Mouse (Mus musculus) stomach, postnatal 0 days (tissue): ENCODE measurements around the gene Dtl. TPM values are rescaled to one million over a fixed set of nuclear protein-coding genes. Genes with fewer than 3 reads are reported as not detected.

Source experiments
- ATAC-seq: fragments of 200-750 bp; cut with Nextera tagmentation; 2 replicates; pipeline ENCODE4 v1.8.0; 2017; ENCODE audit not compliant: low FRiP score, low TSS enrichment
- DNase-seq: peaks from one replicate; pipeline ENCODE4 v3.0.0-alpha.2; 2016; ENCODE audit warnings: low spot score
- H3K27ac ChIP-seq: fragments of 300-500 bp; sonication (generic); replicated peaks from 2 replicates; pipeline ENCODE4 v1.5.1; 2014; ENCODE audit warnings: mild to moderate bottlenecking, control low read depth
- H3K27me3 ChIP-seq: fragments of 300-500 bp; sonication (generic); 2 replicates; pipeline ENCODE4 v1.6.1; 2014; ENCODE audit warnings: low read length; ENCODE audit not compliant: control insufficient read depth, insufficient read depth
- H3K36me3 ChIP-seq: fragments of 300-500 bp; sonication (generic); 2 replicates; pipeline ENCODE4 v1.6.1; 2014; ENCODE audit warnings: low read length, mixed read lengths; ENCODE audit not compliant: control insufficient read depth, insufficient read depth
- H3K4me1 ChIP-seq: fragments of 300-500 bp; sonication (generic); replicated peaks from 2 replicates; pipeline ENCODE4 v1.6.1; 2014; ENCODE audit warnings: antibody characterized with exemption; ENCODE audit not compliant: control insufficient read depth, insufficient read depth
- H3K4me2 ChIP-seq: fragments of 300-500 bp; sonication (generic); replicated peaks from 2 replicates; pipeline ENCODE4 v1.6.1; 2014; ENCODE audit warnings: low read depth, mild to moderate bottlenecking, control low read depth, moderate library complexity
- H3K4me3 ChIP-seq: fragments of 300-500 bp; sonication (generic); 2 replicates; pipeline ENCODE4 v1.5.1; 2014; ENCODE audit warnings: low read depth, low read length, control low read depth
- H3K9ac ChIP-seq: fragments of 300-500 bp; sonication (generic); 2 replicates; pipeline ENCODE4 v1.6.1; 2014; ENCODE audit warnings: mild to moderate bottlenecking, low read length, control low read depth, mixed read lengths
- H3K9me3 ChIP-seq: fragments of 300-500 bp; sonication (generic); 2 replicates; pipeline ENCODE4 v1.6.1; 2016; ENCODE audit warnings: low read length; ENCODE audit not compliant: control insufficient read depth
- CTCF ChIP-seq: IDR thresholded peaks from 2 replicates; pipeline ENCODE4 v1.5.1; 2016; ENCODE audit warnings: antibody characterized with exemption, low read depth, mild to moderate bottlenecking, moderate library complexity
- EP300 ChIP-seq: optimal IDR thresholded peaks from 2 replicates; pipeline ENCODE3; 2016; ENCODE audit warnings: antibody characterized with exemption
- WGBS: fragments of 180-500 bp; shearing (Covaris S2); extraction: QIAGEN DNeasy Blood & Tissue Kit; methylation state at CpG from one replicate; pipeline ENCODE4 v1.1.7; 2014; 5-methylcytosine and 5-hydroxymethylcytosine counted together
- polyA plus RNA-seq: library from polyadenylated mRNA; unstranded; fragments of >200 nt; fragmentation: Nextera tagmentation; extraction: Ambion mirVana; gene quantifications from 2 replicates; pipeline ENCODE4 v1.2.1, GENCODE M21; 2015

The Dtl gene
- polyA plus RNA-seq, 1 experiment from 2014 or later = 7.5 TPM

- Histone ChIP-seq H3K4me3 (no peak overlapping the region), H3K4me1 (no peaks in the 10 kb centered on the region), H3K27me3 (no peaks in the 10 kb centered on the region), H3K4me2 (no peak overlapping the region), H3K36me3 (no peaks in the 10 kb centered on the region), H3K9me3 (no peaks in the 10 kb centered on the region), H3K27ac (no peak overlapping the region), H3K9ac (no peak overlapping the region)
- DNase-seq (no peak), ATAC-seq (no peak)
- 54% methylated on average over 6 of the region's 6 CpGs for WGBS
- TF ChIP-seq EP300 = no peak
- peak; percentile 88 for TF ChIP-seq CTCF
Observed at GRCm38 (mm10) chr1:191562823-191563365, 12.4 kb downstream of the Dtl start.

- H3K36me3 ChIP-seq = no peaks in the 10 kb centered on the region
- ATAC-seq = no peak
Observed at GRCm38 (mm10) chr1:191559779-191560178, 15.6 kb downstream of the Dtl start.

GRCm38 (mm10) chr1:191557109-191557508 lies 18.2 kb downstream of the Dtl start:
- no peak for ATAC-seq
- TF ChIP-seq CTCF (no peak), EP300 (peak; percentile 21)
- Histone ChIP-seq H3K4me2 (no peak overlapping the region), H3K9me3 (no peaks in the 10 kb centered on the region), H3K9ac (no peak overlapping the region), H3K27me3 (no peaks in the 10 kb centered on the region), H3K27ac (no peak overlapping the region), H3K4me3 (no peak overlapping the region), H3K36me3 (no peaks in the 10 kb centered on the region), H3K4me1 (no peaks in the 10 kb centered on the region)
- DNase-seq = no peak
- WGBS = 57% methylated on average over 8 of the region's 8 CpGs

More at GRCm38 (mm10) chr1:191559779-191560178, 15.6 kb downstream of the Dtl start:
- no peak overlapping the region for H3K27ac ChIP-seq
- H3K27me3 ChIP-seq = no peaks in the 10 kb centered on the region
- H3K9me3 ChIP-seq = no peaks in the 10 kb centered on the region
- H3K9ac ChIP-seq = no peak overlapping the region
- WGBS = 79% methylated on average over 5 of the region's 5 CpGs
- no peak overlapping the region for H3K4me3 ChIP-seq
- TF ChIP-seq CTCF (no peak), EP300 (no peak)
- DNase-seq = no peak
- no peak overlapping the region for H3K4me2 ChIP-seq
- H3K4me1 ChIP-seq = no peaks in the 10 kb centered on the region

- 86% methylated on average over 4 of the region's 4 CpGs for WGBS
- Histone ChIP-seq H3K27me3 (no peaks in the 10 kb centered on the region), H3K27ac (no peak overlapping the region), H3K4me1 (no peaks in the 10 kb centered on the region), H3K4me2 (no peak overlapping the region), H3K9ac (no peak overlapping the region), H3K4me3 (no peak overlapping the region), H3K9me3 (no peaks in the 10 kb centered on the region), H3K36me3 (no peaks in the 10 kb centered on the region)
- DNase-seq (no peak), ATAC-seq (no peak)
- no peak for TF ChIP-seq EP300
- TF ChIP-seq CTCF = no peak
Observed at GRCm38 (mm10) chr1:191550786-191551185, 24.6 kb downstream of the Dtl start.

- H3K27ac ChIP-seq = no peak overlapping the region
- 73% methylated on average over 3 of the region's 3 CpGs for WGBS
- no peaks in the 10 kb centered on the region for H3K9me3 ChIP-seq
- no peak for DNase-seq
- H3K4me3 ChIP-seq = no peak overlapping the region
- no peak for TF ChIP-seq EP300
- no peak for TF ChIP-seq CTCF
- no peak overlapping the region for H3K4me2 ChIP-seq
- no peaks in the 10 kb centered on the region for H3K4me1 ChIP-seq
- no peak for ATAC-seq
- H3K9ac ChIP-seq = no peak overlapping the region
- H3K36me3 ChIP-seq = 0 out of 2 replicates have a peak, but pooled peaks cover 3% of the 10 kb centered on the region
- no peaks in the 10 kb centered on the region for H3K27me3 ChIP-seq
Observed at GRCm38 (mm10) chr1:191543747-191544146, 31.6 kb downstream of the Dtl start.

GRCm38 (mm10) chr1:191541619-191542018 lies 33.7 kb downstream of the Dtl start:
- Histone ChIP-seq H3K27me3 (no peaks in the 10 kb centered on the region), H3K4me1 (no peaks in the 10 kb centered on the region), H3K9me3 (no peaks in the 10 kb centered on the region), H3K4me3 (no peak overlapping the region), H3K27ac (no peak overlapping the region), H3K9ac (no peak overlapping the region), H3K4me2 (no peak overlapping the region), H3K36me3 (0 out of 2 replicates have a peak, but pooled peaks cover 4% of the 10 kb centered on the region)
- DNase-seq (no peak), ATAC-seq (no peak)
- 67% methylated on average over 4 of the region's 4 CpGs for WGBS
- TF ChIP-seq EP300 = no peak
